Mouse (Mus musculus): Measurements from ENCODE around the gene Tmem252. TPM values are rescaled to one million over a fixed set of nuclear protein-coding genes. Genes with fewer than 3 reads are reported as not detected.

The Tmem252 gene
- polyA plus RNA-seq, 1 experiment from 2014 or later, result 9.3 TPM

GRCm38 (mm10) chr19:24724362-24724761, 50.6 kb downstream of the Tmem252 start:
- no peaks in the 10 kb centered on the region for H3K27me3 ChIP-seq (replicated peaks; ENCODE audit: control insufficient read depth, insufficient read depth, low read length)
- H3K4me1 ChIP-seq (replicated peaks; ENCODE audit: control insufficient read depth, insufficient read depth, low read length), result no peaks in the 10 kb centered on the region
- TF ChIP-seq CTCF (IDR thresholded peaks at IDR 0.05; ENCODE audit: low read depth), result no peak
- WGBS, result 81% methylated on average over 10 of the region's 10 CpGs
- H3K27ac ChIP-seq (ENCODE audit: low read depth, low read length), result no peak overlapping the region
- H3K9me3 ChIP-seq (ENCODE audit: control insufficient read depth), result no peaks in the 10 kb centered on the region
- H3K36me3 ChIP-seq (ENCODE audit: control insufficient read depth, insufficient read depth), result no peaks in the 10 kb centered on the region
- ATAC-seq, result no peak
- no peak overlapping the region for H3K4me2 ChIP-seq (replicated peaks; ENCODE audit: low read depth)
- no peak overlapping the region for H3K9ac ChIP-seq (ENCODE audit: low read depth, low read length)
- no peak overlapping the region for H3K4me3 ChIP-seq (ENCODE audit: low read depth, low read length)

- no peak overlapping the region for H3K9ac ChIP-seq (ENCODE audit: low read depth, low read length)
- no peaks in the 10 kb centered on the region for H3K4me1 ChIP-seq (replicated peaks; ENCODE audit: control insufficient read depth, insufficient read depth, low read length)
- WGBS, result 36% methylated on average over 5 of the region's 5 CpGs
- ATAC-seq, result no peak
- H3K9me3 ChIP-seq (ENCODE audit: control insufficient read depth), result no peaks in the 10 kb centered on the region
- no peak overlapping the region for H3K4me2 ChIP-seq (replicated peaks; ENCODE audit: low read depth)
- H3K27ac ChIP-seq (ENCODE audit: low read depth, low read length), result no peak overlapping the region
- H3K27me3 ChIP-seq (replicated peaks; ENCODE audit: control insufficient read depth, insufficient read depth, low read length), result no peaks in the 10 kb centered on the region
- no peaks in the 10 kb centered on the region for H3K36me3 ChIP-seq (ENCODE audit: control insufficient read depth, insufficient read depth)
- no peak overlapping the region for H3K4me3 ChIP-seq (ENCODE audit: low read depth, low read length)
- TF ChIP-seq CTCF (IDR thresholded peaks at IDR 0.05; ENCODE audit: low read depth), result no peak
Measured at GRCm38 (mm10) chr19:24730661-24731060, 56.9 kb downstream of the Tmem252 start.

Other genes starting within 250 kb of the Tmem252 start
- 40.5 and 45.0 TPM in 2 replicates for gene Fam122a, start 196.7 kb upstream of the Tmem252 start, polyA plus RNA-seq (2015; fragmentation: Nextera tagmentation; extraction: Ambion mirVana)
- gene Pip5k1b, start 118.1 kb upstream of the Tmem252 start, polyA plus RNA-seq (2015; fragmentation: Nextera tagmentation; extraction: Ambion mirVana), result 29.4 and 31.5 TPM in 2 replicates
- 3.3 and 3.5 TPM in 2 replicates for gene Pgm5, start 187.8 kb downstream of the Tmem252 start, polyA plus RNA-seq (2015; fragmentation: Nextera tagmentation; extraction: Ambion mirVana)
- 473 and 580 TPM in 2 replicates for gene Gm10053, start 201.7 kb downstream of the Tmem252 start, polyA plus RNA-seq (2015; fragmentation: Nextera tagmentation; extraction: Ambion mirVana)
- not detected in 2 replicates for gene Foxd4, start 227.2 kb downstream of the Tmem252 start, polyA plus RNA-seq (2015; fragmentation: Nextera tagmentation; extraction: Ambion mirVana)

Measured in intestine, postnatal 0 days (tissue).